Mouse (Mus musculus) ovary, adult 18-20 months (tissue): Measurements from ENCODE around the gene Rab44.

ENCODE experiments used
- DNase-seq: peaks from one replicate; pipeline ENCODE4 v3.0.0; 2022; ENCODE audit warnings: low spot score, mixed read lengths

Gene Rab44

GRCm38 (mm10) chr17:29135066-29135465, 21.1 kb downstream of the Rab44 start:
- DNase-seq: no peak

- peak; percentile 55 for DNase-seq
Measured at GRCm38 (mm10) chr17:29136236-29136635, 22.3 kb downstream of the Rab44 start.

GRCm38 (mm10) chr17:29137906-29138305, 24.0 kb downstream of the Rab44 start:
- no peak for DNase-seq

GRCm38 (mm10) chr17:29141577-29141976, 27.6 kb downstream of the Rab44 start:
- DNase-seq: no peak

GRCm38 (mm10) chr17:29143266-29143665, 29.3 kb downstream of the Rab44 start:
- DNase-seq: no peak

- no peak for DNase-seq
Measured at GRCm38 (mm10) chr17:29145101-29145500, 31.2 kb downstream of the Rab44 start.

- no peak for DNase-seq
Measured at GRCm38 (mm10) chr17:29147273-29147672, 33.3 kb downstream of the Rab44 start.

- DNase-seq: no peak
Measured at GRCm38 (mm10) chr17:29147773-29148172, 33.8 kb downstream of the Rab44 start.

- no peak for DNase-seq
Measured at GRCm38 (mm10) chr17:29149766-29150165, 35.8 kb downstream of the Rab44 start.

GRCm38 (mm10) chr17:29152547-29152946, 38.6 kb downstream of the Rab44 start:
- DNase-seq: no peak

- no peak for DNase-seq
Measured at GRCm38 (mm10) chr17:29154247-29154646, 40.3 kb downstream of the Rab44 start.

GRCm38 (mm10) chr17:29155355-29156135, 41.6 kb downstream of the Rab44 start:
- no peak for DNase-seq

GRCm38 (mm10) chr17:29156396-29156795, 42.5 kb downstream of the Rab44 start:
- DNase-seq: no peak

- DNase-seq: no peak
Measured at GRCm38 (mm10) chr17:29156866-29157265, 42.9 kb downstream of the Rab44 start.

- no peak for DNase-seq
Measured at GRCm38 (mm10) chr17:29158899-29159298, 45.0 kb downstream of the Rab44 start.

- no peak for DNase-seq
Measured at GRCm38 (mm10) chr17:29159320-29159719, 45.4 kb downstream of the Rab44 start.

GRCm38 (mm10) chr17:29159743-29160455, 46.0 kb downstream of the Rab44 start:
- no peak for DNase-seq

GRCm38 (mm10) chr17:29162334-29162733, 48.4 kb downstream of the Rab44 start:
- DNase-seq: no peak

GRCm38 (mm10) chr17:29164469-29165111, 50.6 kb downstream of the Rab44 start:
- no peak for DNase-seq

- DNase-seq: no peak
Measured at GRCm38 (mm10) chr17:29165452-29165851, 51.5 kb downstream of the Rab44 start.

GRCm38 (mm10) chr17:29165967-29166578, 52.1 kb downstream of the Rab44 start:
- peak; percentile 31 for DNase-seq

GRCm38 (mm10) chr17:29167371-29167770, 53.4 kb downstream of the Rab44 start:
- no peak for DNase-seq
